Mouse (Mus musculus) kidney, embryonic 16.5 days (tissue): ENCODE data around the gene Tmem131. TPM values are rescaled to one million over a fixed set of nuclear protein-coding genes. Genes with fewer than 3 reads are reported as not detected.

ENCODE experiments used
- ATAC-seq: fragments of 200-750 bp; cut with Nextera tagmentation; 2 replicates; pipeline ENCODE4 v1.8.0; 2017; ENCODE audit warnings: moderate TSS enrichment; ENCODE audit not compliant: low FRiP score, low TSS enrichment
- H3K27ac ChIP-seq: fragments of 300-500 bp; sonication (generic); 2 replicates; pipeline ENCODE4 v1.5.1; 2014; ENCODE audit warnings: low read length
- H3K27me3 ChIP-seq: fragments of 300-500 bp; sonication (generic); 2 replicates; pipeline ENCODE4 v1.6.1; 2014; ENCODE audit warnings: low read length, control low read depth, mixed read lengths; ENCODE audit not compliant: insufficient read depth
- H3K36me3 ChIP-seq: fragments of 300-500 bp; sonication (generic); 2 replicates; pipeline ENCODE4 v1.6.1; 2014; ENCODE audit warnings: low read length, control low read depth, mixed read lengths; ENCODE audit not compliant: insufficient read depth
- H3K4me1 ChIP-seq: fragments of 300-500 bp; sonication (generic); 2 replicates; pipeline ENCODE4 v1.6.1; 2014; ENCODE audit warnings: low read length, control low read depth, mixed read lengths; ENCODE audit not compliant: insufficient read depth
- H3K4me2 ChIP-seq: fragments of 300-500 bp; sonication (generic); replicated peaks from 2 replicates; pipeline ENCODE4 v1.6.1; 2014; ENCODE audit warnings: low read depth, low read length
- H3K4me3 ChIP-seq: fragments of 300-500 bp; sonication (generic); 2 replicates; pipeline ENCODE4 v1.5.1; 2014; ENCODE audit warnings: mild to moderate bottlenecking, low read length
- H3K9ac ChIP-seq: fragments of 300-500 bp; sonication (generic); replicated peaks from 2 replicates; pipeline ENCODE4 v1.6.1; 2014; ENCODE audit warnings: low read length
- H3K9me3 ChIP-seq: fragments of 300-500 bp; sonication (generic); 2 replicates; pipeline ENCODE4 v1.6.1; 2016; ENCODE audit warnings: low read length, control low read depth
- WGBS: fragments of 180-500 bp; shearing (Covaris S2); extraction: QIAGEN DNeasy Blood & Tissue Kit; methylation state at CpG from one replicate; pipeline ENCODE4 v1.1.7; 2014; 5-methylcytosine and 5-hydroxymethylcytosine counted together
- polyA plus RNA-seq: library from polyadenylated mRNA; unstranded; fragments of >200 nt; fragmentation: Nextera tagmentation; extraction: Ambion mirVana; gene quantifications from 2 replicates; pipeline ENCODE4 v1.2.1, GENCODE M21; 2015

Gene Tmem131
- polyA plus RNA-seq, 1 experiment from 2014 or later = 9.6 TPM

GRCm38 (mm10) chr1:36874874-36875561 lies 68.4 kb downstream of the Tmem131 start:
- no peaks in the 10 kb centered on the region for H3K27me3 ChIP-seq
- no peak overlapping the region for H3K4me3 ChIP-seq
- no peaks in the 10 kb centered on the region for H3K9me3 ChIP-seq
- ATAC-seq = no peak
- 72% methylated on average over 8 of the region's 8 CpGs for WGBS
- no peak overlapping the region for H3K9ac ChIP-seq
- no peak overlapping the region for H3K27ac ChIP-seq
- peaks cover 6% of the 10 kb centered on the region; the same call in 1 of the 2 replicates for H3K36me3 ChIP-seq
- H3K4me1 ChIP-seq = no peaks in the 10 kb centered on the region
- no peak overlapping the region for H3K4me2 ChIP-seq

GRCm38 (mm10) chr1:36871238-36871637 lies 72.2 kb downstream of the Tmem131 start:
- no peak overlapping the region for H3K9ac ChIP-seq
- H3K4me1 ChIP-seq = no peaks in the 10 kb centered on the region
- no peak overlapping the region for H3K4me3 ChIP-seq
- H3K4me2 ChIP-seq = no peak overlapping the region
- no peak overlapping the region for H3K27ac ChIP-seq
- 59% methylated on average over 4 of the region's 4 CpGs for WGBS
- H3K27me3 ChIP-seq = no peaks in the 10 kb centered on the region
- no peak for ATAC-seq
- H3K9me3 ChIP-seq = no peaks in the 10 kb centered on the region
- H3K36me3 ChIP-seq = peaks cover 11% of the 10 kb centered on the region; the same call in 1 of the 2 replicates

- Histone ChIP-seq H3K4me2 (no peak overlapping the region), H3K9me3 (no peaks in the 10 kb centered on the region), H3K9ac (no peak overlapping the region), H3K27me3 (no peaks in the 10 kb centered on the region), H3K4me3 (no peak overlapping the region), H3K4me1 (no peaks in the 10 kb centered on the region), H3K36me3 (peaks cover 11% of the 10 kb centered on the region; the same call in 1 of the 2 replicates), H3K27ac (no peak overlapping the region)
- WGBS = 86% methylated on average over 1 of the region's 1 CpGs
- no peak for ATAC-seq
Measured at GRCm38 (mm10) chr1:36870518-36870917, 72.9 kb downstream of the Tmem131 start.

- H3K4me3 ChIP-seq = no peak overlapping the region
- no peaks in the 10 kb centered on the region for H3K9me3 ChIP-seq
- ATAC-seq = no peak
- WGBS = 76% methylated on average over 3 of the region's 3 CpGs
- H3K27me3 ChIP-seq = no peaks in the 10 kb centered on the region
- no peak overlapping the region for H3K4me2 ChIP-seq
- H3K36me3 ChIP-seq = peaks cover 5% of the 10 kb centered on the region; the same call in 1 of the 2 replicates
- H3K4me1 ChIP-seq = peaks cover 15% of the 10 kb centered on the region
- H3K9ac ChIP-seq = no peak overlapping the region
- H3K27ac ChIP-seq = no peak overlapping the region
Measured at GRCm38 (mm10) chr1:36864757-36865156, 78.7 kb downstream of the Tmem131 start.

- H3K9ac ChIP-seq = no peak overlapping the region
- H3K4me1 ChIP-seq = peaks cover 15% of the 10 kb centered on the region
- no peak overlapping the region for H3K4me3 ChIP-seq
- H3K4me2 ChIP-seq = no peak overlapping the region
- peak overlapping the region; percentile 82 for H3K27ac ChIP-seq
- 66% methylated on average over 2 of the region's 2 CpGs for WGBS
- H3K36me3 ChIP-seq = no peaks in the 10 kb centered on the region
- H3K27me3 ChIP-seq = no peaks in the 10 kb centered on the region
- no peaks in the 10 kb centered on the region for H3K9me3 ChIP-seq
- no peak for ATAC-seq
Measured at GRCm38 (mm10) chr1:36861775-36862174, 81.7 kb downstream of the Tmem131 start.

- Histone ChIP-seq H3K9me3 (no peaks in the 10 kb centered on the region), H3K9ac (no peak overlapping the region), H3K4me3 (no peak overlapping the region), H3K27ac (peak overlapping the region; percentile 82), H3K36me3 (no peaks in the 10 kb centered on the region), H3K4me2 (no peak overlapping the region), H3K27me3 (no peaks in the 10 kb centered on the region), H3K4me1 (peaks cover 15% of the 10 kb centered on the region)
- 24% methylated on average over 1 of the region's 1 CpGs for WGBS
- ATAC-seq = no peak
Measured at GRCm38 (mm10) chr1:36860876-36861275, 82.6 kb downstream of the Tmem131 start.

- peak; percentile 70 for ATAC-seq
- Histone ChIP-seq H3K27ac (peak overlapping the region; percentile 82), H3K9ac (no peak overlapping the region), H3K4me2 (no peak overlapping the region), H3K36me3 (no peaks in the 10 kb centered on the region), H3K27me3 (no peaks in the 10 kb centered on the region), H3K9me3 (no peaks in the 10 kb centered on the region), H3K4me3 (no peak overlapping the region), H3K4me1 (peaks cover 15% of the 10 kb centered on the region)
- WGBS = 44% methylated on average over 4 of the region's 4 CpGs
Measured at GRCm38 (mm10) chr1:36860431-36860849, 83.0 kb downstream of the Tmem131 start.

GRCm38 (mm10) chr1:36857081-36857480 lies 86.4 kb downstream of the Tmem131 start:
- no peak overlapping the region for H3K27ac ChIP-seq
- ATAC-seq = no peak
- WGBS = 91% methylated on average over 6 of the region's 6 CpGs
- H3K4me3 ChIP-seq = no peak overlapping the region
- H3K4me2 ChIP-seq = no peak overlapping the region
- H3K4me1 ChIP-seq = peaks cover 24% of the 10 kb centered on the region
- H3K9ac ChIP-seq = no peak overlapping the region
- H3K27me3 ChIP-seq = no peaks in the 10 kb centered on the region
- H3K9me3 ChIP-seq = no peaks in the 10 kb centered on the region
- no peaks in the 10 kb centered on the region; the same call in 1 of the 2 replicates for H3K36me3 ChIP-seq

- ATAC-seq = 0 out of 2 replicates have a peak, but pooled peaks have one; percentile 57
- 42% methylated on average over 10 of the region's 10 CpGs for WGBS
Measured at GRCm38 (mm10) chr1:36854198-36854765, 89.2 kb downstream of the Tmem131 start.

GRCm38 (mm10) chr1:36852085-36852484 lies 91.4 kb downstream of the Tmem131 start:
- Histone ChIP-seq H3K4me2 (no peak overlapping the region), H3K36me3 (no peaks in the 10 kb centered on the region; the same call in 1 of the 2 replicates), H3K9ac (no peak overlapping the region), H3K4me1 (peaks cover 9% of the 10 kb centered on the region), H3K4me3 (no peak overlapping the region), H3K9me3 (no peaks in the 10 kb centered on the region), H3K27ac (no peak overlapping the region), H3K27me3 (no peaks in the 10 kb centered on the region)
- WGBS = 44% methylated on average over 6 of the region's 6 CpGs
- no peak for ATAC-seq

More at GRCm38 (mm10) chr1:36854198-36854765, 89.2 kb downstream of the Tmem131 start:
- Histone ChIP-seq H3K36me3 (no peaks in the 10 kb centered on the region; the same call in 1 of the 2 replicates), H3K27ac (no peak overlapping the region), H3K4me1 (peaks cover 9% of the 10 kb centered on the region), H3K4me3 (no peak overlapping the region), H3K27me3 (no peaks in the 10 kb centered on the region), H3K4me2 (no peak overlapping the region), H3K9me3 (no peaks in the 10 kb centered on the region), H3K9ac (no peak overlapping the region)
